Mouse (Mus musculus) heart, adult 11 months (tissue): ENCODE results near the gene Phlda3.

ENCODE experiments used
- DNase-seq: peaks from one replicate; pipeline ENCODE4 v3.0.0; 2022

Gene Phlda3

GRCm38 (mm10) chr1:135765645-135766591 lies at the start of gene Phlda3:
Gene Phlda3, plus strand, starts transcription at chr1:135766119.
- peak; percentile 99 for DNase-seq

GRCm38 (mm10) chr1:135719486-135719885 lies 46.4 kb upstream of the Phlda3 start:
- DNase-seq = peak; percentile 98

GRCm38 (mm10) chr1:135719983-135720382 lies 45.9 kb upstream of the Phlda3 start, which contains the start of gene Csrp1:
Gene Csrp1, plus strand, starts transcription at chr1:135720061.
- DNase-seq = peak; percentile 94

- DNase-seq = no peak
Measured at GRCm38 (mm10) chr1:135723016-135723415, 42.9 kb upstream of the Phlda3 start.

- no peak for DNase-seq
Measured at GRCm38 (mm10) chr1:135724134-135724533, 41.8 kb upstream of the Phlda3 start.

GRCm38 (mm10) chr1:135725324-135725723 lies 40.6 kb upstream of the Phlda3 start:
- no peak for DNase-seq

GRCm38 (mm10) chr1:135725936-135726335 lies 40.0 kb upstream of the Phlda3 start:
- DNase-seq = peak; percentile 98

- DNase-seq = peak; percentile 100
Measured at GRCm38 (mm10) chr1:135728631-135729366, 37.1 kb upstream of the Phlda3 start.

GRCm38 (mm10) chr1:135729367-135729713 lies 36.6 kb upstream of the Phlda3 start:
- no peak for DNase-seq

- DNase-seq = no peak
Measured at GRCm38 (mm10) chr1:135729821-135730220, 36.1 kb upstream of the Phlda3 start.

GRCm38 (mm10) chr1:135730296-135730695 lies 35.6 kb upstream of the Phlda3 start:
- DNase-seq = peak; percentile 95

GRCm38 (mm10) chr1:135731393-135731792 lies 34.5 kb upstream of the Phlda3 start:
- DNase-seq = no peak

GRCm38 (mm10) chr1:135731897-135732684 lies 33.8 kb upstream of the Phlda3 start:
- peak; percentile 91 for DNase-seq

GRCm38 (mm10) chr1:135734225-135734937 lies 31.5 kb upstream of the Phlda3 start:
- peak; percentile 98 for DNase-seq

GRCm38 (mm10) chr1:135735460-135735859 lies 30.5 kb upstream of the Phlda3 start:
- no peak for DNase-seq

GRCm38 (mm10) chr1:135744987-135745386 lies 20.9 kb upstream of the Phlda3 start:
- DNase-seq = peak; percentile 95

- DNase-seq = no peak
Measured at GRCm38 (mm10) chr1:135746248-135746647, 19.7 kb upstream of the Phlda3 start.

- DNase-seq = peak; percentile 99
Measured at GRCm38 (mm10) chr1:135752737-135753348, 13.1 kb upstream of the Phlda3 start.

GRCm38 (mm10) chr1:135755287-135755686 lies 10.6 kb upstream of the Phlda3 start:
- DNase-seq = peak; percentile 99

- DNase-seq = no peak
Measured at GRCm38 (mm10) chr1:135755913-135756312, 10.0 kb upstream of the Phlda3 start.

- DNase-seq = no peak
Measured at GRCm38 (mm10) chr1:135757287-135757686, 8.6 kb upstream of the Phlda3 start.

- DNase-seq = no peak
Measured at GRCm38 (mm10) chr1:135759685-135760084, 6.2 kb upstream of the Phlda3 start.
